Mouse (Mus musculus) testis, adult 2 months (tissue): Measurements from ENCODE around the gene Trim62.

Experiments used
- CTCF ChIP-seq: fragments of 200-500 bp; IDR thresholded peaks from 2 replicates; pipeline ENCODE4 v1.5.1; 2012; ENCODE audit warnings: low read depth, mild to moderate bottlenecking, inconsistent platforms, low read length, moderate library complexity; ENCODE audit not compliant: control insufficient read depth, insufficient read depth, insufficient replicate concordance
- POLR2A ChIP-seq: fragments of 200-500 bp; IDR thresholded peaks from 2 replicates; pipeline ENCODE4 v1.6.1; 2012; ENCODE audit warnings: low read depth, mild to moderate bottlenecking, inconsistent platforms, low read length, moderate library complexity; ENCODE audit not compliant: control insufficient read depth

GRCm38 (mm10) chr4:128888436-128888990 is 5.1 kb downstream of the Trim62 start:
- TF ChIP-seq CTCF (no peak), POLR2A (no peak)
